Mouse (Mus musculus) myocyte (in vitro differentiated cells): ENCODE data around the gene Alk. TPM values are rescaled to one million over a fixed set of nuclear protein-coding genes. Genes with fewer than 3 reads are reported as not detected.

Experiments
- H3K27me3 ChIP-seq: one replicate; pipeline ENCODE4 v1.6.1; 2011; ENCODE audit not compliant: control insufficient read depth, insufficient read depth, insufficient read length
- H3K36me3 ChIP-seq: one replicate; pipeline ENCODE4 v1.6.1; 2011; ENCODE audit not compliant: control insufficient read depth, insufficient read depth
- H3K4me2 ChIP-seq: one replicate; pipeline ENCODE4 v1.6.1; 2011; ENCODE audit warnings: low read depth, control low read depth
- H3K4me3 ChIP-seq: one replicate; pipeline ENCODE4 v1.5.1; 2011; ENCODE audit warnings: mild to moderate bottlenecking, control low read depth, moderate library complexity
- H3K79me2 ChIP-seq: one replicate; pipeline ENCODE4 v1.6.1; 2011; ENCODE audit not compliant: control insufficient read depth, insufficient read depth
- H3ac ChIP-seq: one replicate; pipeline ENCODE4 v1.6.1; 2011; ENCODE audit not compliant: control insufficient read depth, insufficient read length
- CEBPB ChIP-seq: IDR thresholded peaks from 2 replicates; pipeline ENCODE4 v1.6.1; 2011; ENCODE audit warnings: mild to moderate bottlenecking, moderate library complexity; ENCODE audit not compliant: poor library complexity, insufficient read depth, severe bottlenecking
- E2F4 ChIP-seq: IDR thresholded peaks from one replicate; pipeline ENCODE4 v1.6.1; 2011; ENCODE audit warnings: mild to moderate bottlenecking, control low read depth, moderate library complexity; ENCODE audit not compliant: insufficient read depth
- MAX ChIP-seq: IDR thresholded peaks from one replicate; pipeline ENCODE4 v1.6.1; 2011; ENCODE audit warnings: low read depth, mild to moderate bottlenecking, control low read depth
- MYOD1 ChIP-seq, 3 experiments: IDR thresholded peaks; one replicate each; pipeline ENCODE4 v1.6.1; 2011; ENCODE audit warnings: control low read depth in 2 of 3, low read depth in 2 of 3, mild to moderate bottlenecking in 2 of 3, moderate library complexity in 1 of 3; ENCODE audit not compliant: insufficient read length in 2 of 3, control insufficient read depth in 1 of 3
- MYOG ChIP-seq, 3 experiments: IDR thresholded peaks; one replicate each; pipeline ENCODE4 v1.6.1; 2011; ENCODE audit warnings: control low read depth in 2 of 3, low read depth in 2 of 3, mild to moderate bottlenecking in 2 of 3; ENCODE audit not compliant: insufficient read length in 2 of 3, control insufficient read depth in 1 of 3, insufficient read depth in 1 of 3
- POLR2A ChIP-seq: IDR thresholded peaks from one replicate; pipeline ENCODE4 v1.6.1; 2011; ENCODE audit warnings: low read depth, mild to moderate bottlenecking, control low read depth, moderate library complexity; ENCODE audit not compliant: insufficient read length
- POLR2AphosphoS2 ChIP-seq: IDR thresholded peaks from one replicate; pipeline ENCODE4 v1.6.1; 2011; ENCODE audit warnings: low read depth, control low read depth; ENCODE audit not compliant: insufficient read length
- REST ChIP-seq: IDR thresholded peaks from one replicate; pipeline ENCODE4 v1.6.1; 2011; ENCODE audit warnings: mild to moderate bottlenecking, control low read depth, moderate library complexity; ENCODE audit not compliant: insufficient read depth, insufficient read length
- SRF ChIP-seq: IDR thresholded peaks from one replicate; pipeline ENCODE4 v1.6.1; 2011; ENCODE audit warnings: low read depth; ENCODE audit not compliant: control insufficient read depth, insufficient read length
- TCF12 ChIP-seq: IDR thresholded peaks from one replicate; pipeline ENCODE4 v1.6.1; 2011; ENCODE audit warnings: mild to moderate bottlenecking, control low read depth; ENCODE audit not compliant: poor library complexity, insufficient read depth, severe bottlenecking
- TCF3 ChIP-seq: IDR thresholded peaks from one replicate; pipeline ENCODE4 v1.6.1; 2011; ENCODE audit warnings: low read depth, control low read depth; ENCODE audit not compliant: insufficient read length
- USF1 ChIP-seq: IDR thresholded peaks from one replicate; pipeline ENCODE4 v1.6.1; 2011; ENCODE audit warnings: low read depth, mild to moderate bottlenecking, control low read depth, moderate library complexity
- polyA plus RNA-seq: library from polyadenylated mRNA; unstranded; fragments of >200 nt; fragmentation: generic; extraction: Trizol; gene quantifications from one replicate; pipeline ENCODE4 v1.2.1, GENCODE M21; 2012; ENCODE audit warnings: missing spikeins

Alk gene
- polyA plus RNA-seq, 1 experiment = not detected

DNA sequence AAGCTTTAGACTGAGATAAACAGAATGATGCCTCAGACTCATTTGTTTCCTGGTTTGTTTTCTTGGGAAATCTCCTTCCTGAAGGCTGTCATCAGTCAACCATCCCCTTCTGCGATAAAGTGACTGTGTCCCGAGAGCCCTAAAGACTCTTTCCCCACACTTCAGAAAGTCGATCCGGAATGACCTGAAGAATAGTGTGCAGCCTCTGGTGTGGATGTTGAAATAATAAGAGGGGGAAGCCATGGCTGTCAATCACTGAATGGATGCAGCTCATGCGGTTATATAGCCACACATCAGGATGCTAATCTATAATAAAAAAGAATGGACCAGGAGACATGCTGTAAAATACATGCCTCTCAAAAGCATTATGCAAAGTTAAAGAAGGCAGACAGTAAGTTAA is 653.5 kb downstream of the Alk start:
- no peak overlapping the region for H3K4me2 ChIP-seq
- TF ChIP-seq E2F4 = no peak
- TF ChIP-seq MYOD1 (IDR thresholded peaks at IDR 0.05; ENCODE audit: control insufficient read depth in 1 of 3, insufficient read length in 2 of 3, low read depth in 2 of 3) = no peak
- H3ac ChIP-seq = no peak overlapping the region
- H3K27me3 ChIP-seq = no peaks in the 10 kb centered on the region
- H3K36me3 ChIP-seq = no peaks in the 10 kb centered on the region
- no peaks in the 10 kb centered on the region for H3K79me2 ChIP-seq
- no peak overlapping the region for H3K4me3 ChIP-seq

DNA sequence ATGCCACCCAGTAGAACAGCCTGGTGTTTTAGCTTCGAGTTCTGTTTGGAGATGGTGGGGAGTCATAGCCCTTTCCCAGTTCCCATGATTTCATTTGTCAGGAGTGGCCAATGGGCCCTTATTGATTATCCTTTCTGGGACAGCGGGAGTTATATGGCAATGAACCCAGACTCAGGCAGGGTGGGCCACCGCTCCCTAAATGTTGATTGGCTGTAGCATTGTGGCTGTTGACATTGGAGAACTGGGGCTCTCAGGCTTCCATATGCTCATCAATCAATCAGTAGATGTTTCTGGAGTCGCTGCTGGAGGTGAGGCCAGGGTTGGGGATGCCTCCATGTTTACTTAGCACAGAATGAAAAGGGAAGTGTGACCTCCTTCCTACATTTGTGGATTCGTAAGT is 655.7 kb downstream of the Alk start:
- H3K79me2 ChIP-seq = no peaks in the 10 kb centered on the region
- no peak overlapping the region for H3K4me3 ChIP-seq
- H3K4me2 ChIP-seq = no peak overlapping the region
- H3K36me3 ChIP-seq = no peaks in the 10 kb centered on the region
- H3K27me3 ChIP-seq = no peaks in the 10 kb centered on the region
- TF ChIP-seq POLR2A = no peak
- no peak for TF ChIP-seq REST
- TF ChIP-seq E2F4 = no peak
- TF ChIP-seq MYOG (IDR thresholded peaks at IDR 0.05; ENCODE audit: control insufficient read depth in 1 of 3, insufficient read depth in 1 of 3, insufficient read length in 2 of 3, low read depth in 2 of 3) = no peak
- no peak for TF ChIP-seq USF1
- TF ChIP-seq CEBPB = no peak
- no peak for TF ChIP-seq POLR2AphosphoS2
- no peak for TF ChIP-seq MYOD1 (IDR thresholded peaks at IDR 0.05; ENCODE audit: control insufficient read depth in 1 of 3, insufficient read length in 2 of 3, low read depth in 2 of 3)
- TF ChIP-seq TCF12 = no peak
- TF ChIP-seq SRF = no peak
- TF ChIP-seq TCF3 = no peak
- no peak for TF ChIP-seq MAX
- H3ac ChIP-seq = no peak overlapping the region

DNA sequence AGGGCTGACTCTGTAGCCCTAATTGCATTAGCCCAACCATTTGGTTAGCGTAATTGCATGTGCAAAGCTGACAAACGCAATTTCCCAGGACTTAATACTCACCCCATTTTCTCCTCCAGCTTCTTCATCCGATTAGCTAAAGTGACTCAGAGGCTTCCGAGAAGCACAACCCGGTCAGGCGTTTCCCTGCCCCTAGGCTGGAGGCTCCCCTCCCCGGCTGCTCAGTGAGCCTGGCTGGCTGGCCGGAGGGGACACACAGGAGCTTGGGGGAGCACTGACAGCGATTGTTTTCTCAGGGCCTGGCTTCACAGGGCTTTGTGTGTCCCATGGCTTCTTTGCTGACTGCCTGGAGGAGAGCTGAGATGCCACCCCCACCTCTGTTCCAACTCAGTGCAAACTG is 657.0 kb downstream of the Alk start:
- Histone ChIP-seq H3K27me3 (no peaks in the 10 kb centered on the region), H3K79me2 (no peaks in the 10 kb centered on the region)

DNA sequence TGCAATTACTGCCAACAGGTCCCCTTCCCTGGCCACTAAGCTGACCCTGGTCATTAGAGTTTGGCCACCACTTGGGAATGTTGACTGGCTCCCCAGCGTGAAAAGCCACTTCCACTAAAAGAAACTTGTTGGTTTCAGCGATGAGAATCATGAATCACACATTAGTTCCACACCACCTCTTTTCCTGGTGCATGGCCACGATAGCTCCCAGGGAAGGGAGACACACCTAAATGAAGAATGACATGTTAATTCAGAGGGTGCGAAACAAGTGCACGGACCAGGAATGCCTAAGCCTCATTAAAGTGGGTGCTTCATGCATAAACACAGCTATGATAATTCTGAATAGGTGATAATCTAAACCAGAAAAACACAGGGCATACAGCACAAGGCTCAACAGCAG is 660.4 kb downstream of the Alk start:
- Histone ChIP-seq H3K36me3 (no peaks in the 10 kb centered on the region), H3ac (no peak overlapping the region), H3K4me3 (no peak overlapping the region), H3K27me3 (no peaks in the 10 kb centered on the region), H3K4me2 (no peak overlapping the region), H3K79me2 (no peaks in the 10 kb centered on the region)
- TF ChIP-seq TCF12 = no peak
- TF ChIP-seq POLR2A = no peak
- no peak for TF ChIP-seq POLR2AphosphoS2
- TF ChIP-seq TCF3 = no peak
- TF ChIP-seq SRF = no peak
- TF ChIP-seq MYOD1 (IDR thresholded peaks at IDR 0.05; ENCODE audit: control insufficient read depth in 1 of 3, insufficient read length in 2 of 3, low read depth in 2 of 3) = no peak
- no peak for TF ChIP-seq E2F4
- TF ChIP-seq CEBPB = no peak
- no peak for TF ChIP-seq USF1

More for the DNA sequence above, 657.0 kb downstream of the Alk start:
- Histone ChIP-seq H3K4me2 (no peak overlapping the region), H3K4me3 (no peak overlapping the region), H3K36me3 (no peaks in the 10 kb centered on the region), H3ac (no peak overlapping the region)
- no peak for TF ChIP-seq TCF12
- no peak for TF ChIP-seq MYOG (IDR thresholded peaks at IDR 0.05; ENCODE audit: control insufficient read depth in 1 of 3, insufficient read depth in 1 of 3, insufficient read length in 2 of 3, low read depth in 2 of 3)
- TF ChIP-seq POLR2A = no peak
- no peak for TF ChIP-seq TCF3

DNA sequence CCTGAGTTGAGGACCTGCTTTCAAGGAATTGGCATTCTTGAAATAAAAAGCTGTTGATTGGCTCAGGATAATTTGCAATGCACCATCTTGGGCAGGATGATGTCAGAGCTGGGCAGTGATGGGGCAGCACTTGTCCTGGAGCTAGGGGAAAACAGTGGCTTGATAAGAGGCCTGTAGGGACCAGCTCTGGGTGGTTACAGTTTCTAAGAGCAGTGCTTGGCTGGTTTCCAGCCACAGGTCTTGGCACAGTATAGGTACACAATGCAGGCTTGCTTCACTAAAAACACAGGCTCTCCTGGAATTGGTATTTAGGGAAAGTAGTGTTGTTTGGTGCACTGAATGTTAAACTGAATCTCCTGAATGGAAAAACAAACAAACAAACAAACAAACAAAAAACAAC is 662.4 kb downstream of the Alk start:
- TF ChIP-seq POLR2AphosphoS2 (no peak), REST (no peak), E2F4 (no peak), SRF (no peak)
- Histone ChIP-seq H3K27me3 (no peaks in the 10 kb centered on the region), H3ac (no peak overlapping the region), H3K36me3 (no peaks in the 10 kb centered on the region), H3K79me2 (no peaks in the 10 kb centered on the region), H3K4me2 (no peak overlapping the region), H3K4me3 (no peak overlapping the region)

GRCm38 (mm10) chr17:71941436-71941835 is 663.0 kb downstream of the Alk start:
- H3K36me3 ChIP-seq = no peaks in the 10 kb centered on the region
- no peak overlapping the region for H3K4me2 ChIP-seq
- no peak overlapping the region for H3K4me3 ChIP-seq
- H3K79me2 ChIP-seq = no peaks in the 10 kb centered on the region
- no peak overlapping the region for H3ac ChIP-seq
- TF ChIP-seq POLR2AphosphoS2 (no peak), MAX (no peak), TCF3 (no peak), MYOG (IDR thresholded peaks at IDR 0.05; ENCODE audit: control insufficient read depth in 1 of 3, insufficient read depth in 1 of 3, insufficient read length in 2 of 3, low read depth in 2 of 3) (no peak), E2F4 (no peak), REST (no peak), USF1 (no peak), CEBPB (no peak), TCF12 (no peak), SRF (no peak), MYOD1 (IDR thresholded peaks at IDR 0.05; ENCODE audit: control insufficient read depth in 1 of 3, insufficient read length in 2 of 3, low read depth in 2 of 3) (no peak), POLR2A (no peak)
- H3K27me3 ChIP-seq = no peaks in the 10 kb centered on the region
